Mouse (Mus musculus) E14TG2a.4 (cell line): Measurements from ENCODE around the gene Castor1.

Experiments used
- CTCF ChIP-seq: conservative IDR thresholded peaks from 2 replicates; pipeline ENCODE4 v1.5.1; 2014; ENCODE audit warnings: low read length
- NANOG ChIP-seq: IDR thresholded peaks from 2 replicates; pipeline ENCODE4 v1.6.1; 2014; ENCODE audit warnings: borderline replicate concordance, low read length, mixed read lengths
- POU5F1 ChIP-seq: IDR thresholded peaks from 2 replicates; pipeline ENCODE4 v1.6.1; 2014; ENCODE audit warnings: low read length, borderline replicate concordance

DNA sequence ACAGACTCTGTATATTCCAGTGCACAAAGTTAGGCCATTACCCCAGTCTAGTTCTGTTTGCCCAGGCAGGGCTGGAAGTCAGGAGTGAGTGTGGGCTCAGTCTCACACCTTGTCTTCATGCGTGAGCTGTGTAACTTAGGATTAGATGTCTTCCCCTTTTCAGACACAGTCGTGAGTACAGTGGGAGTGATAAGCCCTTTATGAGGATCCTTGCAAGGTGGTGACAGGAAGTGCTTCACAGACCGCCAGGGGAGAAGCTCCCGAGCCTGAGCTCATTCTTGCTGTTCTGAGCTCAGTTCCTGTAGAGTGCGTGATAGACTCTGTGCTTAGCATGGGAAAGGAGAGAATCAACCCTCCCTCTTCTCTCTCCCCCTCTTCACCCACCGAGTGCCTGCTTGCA lies 11.5 kb upstream of the Castor1 start:
- no peak for TF ChIP-seq CTCF
- no peak for TF ChIP-seq POU5F1
- no peak for TF ChIP-seq NANOG
